ENCODE assay signal across 1 mouse cellular context in genomic region chr16:17132906-17133200, GRCm38 (mm10).
TF ChIP-seq lines count a peak whose summit lies in the region.

No protein-coding gene starts in this region.

TF ChIP-seq in CH12.LX, 34 proteins besides CTCF, POLR2A, EP300 and RAD21 (continued from another document):
- no peak for TF ChIP-seq TCF12 (IDR thresholded peaks at IDR 0.05; ENCODE audit: low read depth, low read length)
- TF ChIP-seq BHLHE40 (IDR thresholded peaks at IDR 0.05; ENCODE audit: low read depth, low read length): no peak
- TF ChIP-seq JUND (conservative IDR thresholded peaks at IDR 0.05; ENCODE audit: low read depth, low read length): no peak
- no peak for TF ChIP-seq MEF2A (IDR thresholded peaks at IDR 0.05; ENCODE audit: borderline replicate concordance, low read depth, low read length)
- TF ChIP-seq PAX5 (IDR thresholded peaks at IDR 0.05; ENCODE audit: low read length): no peak
